Mouse (Mus musculus): ENCODE data around the gene Snrnp35. TPM values are rescaled to one million over a fixed set of nuclear protein-coding genes. Genes with fewer than 3 reads are reported as not detected.
"Not testable (repeated sequence)": the region's sequence is repeated elsewhere in the genome, so short reads cannot be mapped to it uniquely, and the experiment has no call there.

Snrnp35 gene
- polyA plus RNA-seq, 1 experiment = 4.8 TPM

GRCm38 (mm10) chr5:124445621-124446293, 37.2 kb upstream of the Snrnp35 start:
- Histone ChIP-seq H3K4me1 (ENCODE audit: control insufficient read depth, insufficient read depth, low read length) (peaks cover 19% of the 10 kb centered on the region), H3K4me3 (replicated peaks; ENCODE audit: extremely low read depth, low read depth, low read length) (peak overlapping the region; percentile 67)
- DNase-seq = peak; percentile 57
- 4% methylated on average over 65 of the region's 77 CpGs for WGBS
- TF ChIP-seq POLR2A (IDR thresholded peaks at IDR 0.05; ENCODE audit: borderline replicate concordance, extremely low read depth, low read depth, low read length) (no peak), CTCF (IDR thresholded peaks at IDR 0.05; ENCODE audit: insufficient read depth, low read length) (no peak)

- TF ChIP-seq POLR2A (IDR thresholded peaks at IDR 0.05; ENCODE audit: borderline replicate concordance, extremely low read depth, low read depth, low read length) = peak; percentile 30; the same call in 1 of the 2 replicates
- no peak for TF ChIP-seq CTCF (IDR thresholded peaks at IDR 0.05; ENCODE audit: insufficient read depth, low read length)
- 5% methylated on average over 15 of the region's 15 CpGs for WGBS
- H3K4me3 ChIP-seq (replicated peaks; ENCODE audit: extremely low read depth, low read depth, low read length) = peak overlapping the region; percentile 67
- peaks cover 19% of the 10 kb centered on the region for H3K4me1 ChIP-seq (ENCODE audit: control insufficient read depth, insufficient read depth, low read length)
- peak; percentile 71 for DNase-seq
Measured at GRCm38 (mm10) chr5:124446301-124446881, 36.5 kb upstream of the Snrnp35 start.

- 67% methylated on average over 6 of the region's 6 CpGs for WGBS
- peaks cover 18% of the 10 kb centered on the region for H3K4me1 ChIP-seq (ENCODE audit: control insufficient read depth, insufficient read depth, low read length)
- TF ChIP-seq CTCF (IDR thresholded peaks at IDR 0.05; ENCODE audit: insufficient read depth, low read length) (no peak), POLR2A (IDR thresholded peaks at IDR 0.05; ENCODE audit: borderline replicate concordance, extremely low read depth, low read depth, low read length) (no peak)
- DNase-seq = no peak
- H3K4me3 ChIP-seq (replicated peaks; ENCODE audit: extremely low read depth, low read depth, low read length) = no peak overlapping the region
Measured at GRCm38 (mm10) chr5:124449494-124449893, 33.4 kb upstream of the Snrnp35 start.

GRCm38 (mm10) chr5:124450051-124450450, 32.9 kb upstream of the Snrnp35 start:
- WGBS = 76% methylated on average over 7 of the region's 7 CpGs
- Histone ChIP-seq H3K4me3 (replicated peaks; ENCODE audit: extremely low read depth, low read depth, low read length) (no peak overlapping the region), H3K4me1 (ENCODE audit: control insufficient read depth, insufficient read depth, low read length) (peaks cover 14% of the 10 kb centered on the region)
- no peak for TF ChIP-seq POLR2A (IDR thresholded peaks at IDR 0.05; ENCODE audit: borderline replicate concordance, extremely low read depth, low read depth, low read length)
- no peak for TF ChIP-seq CTCF (IDR thresholded peaks at IDR 0.05; ENCODE audit: insufficient read depth, low read length)
- DNase-seq = no peak

GRCm38 (mm10) chr5:124450641-124451340, 32.1 kb upstream of the Snrnp35 start:
- WGBS = 73% methylated on average over 16 of the region's 16 CpGs
- Histone ChIP-seq H3K4me1 (ENCODE audit: control insufficient read depth, insufficient read depth, low read length) (peaks cover 14% of the 10 kb centered on the region), H3K4me3 (replicated peaks; ENCODE audit: extremely low read depth, low read depth, low read length) (no peak overlapping the region)
- no peak for TF ChIP-seq POLR2A (IDR thresholded peaks at IDR 0.05; ENCODE audit: borderline replicate concordance, extremely low read depth, low read depth, low read length)
- DNase-seq = no peak

- TF ChIP-seq POLR2A (IDR thresholded peaks at IDR 0.05; ENCODE audit: borderline replicate concordance, extremely low read depth, low read depth, low read length) (no peak), CTCF (IDR thresholded peaks at IDR 0.05; ENCODE audit: insufficient read depth, low read length) (no peak)
- no peaks in the 10 kb centered on the region for H3K4me1 ChIP-seq (ENCODE audit: control insufficient read depth, insufficient read depth, low read length)
- H3K4me3 ChIP-seq (replicated peaks; ENCODE audit: extremely low read depth, low read depth, low read length) = no peak overlapping the region
- 74% methylated on average over 15 of the region's 15 CpGs for WGBS
- DNase-seq = no peak
Measured at GRCm38 (mm10) chr5:124452494-124453228, 30.3 kb upstream of the Snrnp35 start.

- WGBS = 78% methylated on average over 13 of the region's 13 CpGs
- Histone ChIP-seq H3K4me3 (replicated peaks; ENCODE audit: extremely low read depth, low read depth, low read length) (no peak overlapping the region), H3K4me1 (ENCODE audit: control insufficient read depth, insufficient read depth, low read length) (no peaks in the 10 kb centered on the region)
- no peak for DNase-seq
- TF ChIP-seq CTCF (IDR thresholded peaks at IDR 0.05; ENCODE audit: insufficient read depth, low read length) (no peak), POLR2A (IDR thresholded peaks at IDR 0.05; ENCODE audit: borderline replicate concordance, extremely low read depth, low read depth, low read length) (no peak)
Measured at GRCm38 (mm10) chr5:124453339-124454081, 29.4 kb upstream of the Snrnp35 start.

GRCm38 (mm10) chr5:124454082-124454419, 28.9 kb upstream of the Snrnp35 start:
- no peak for DNase-seq
- H3K4me1 ChIP-seq (ENCODE audit: control insufficient read depth, insufficient read depth, low read length) = no peaks in the 10 kb centered on the region
- 66% methylated on average over 1 of the region's 1 CpGs for WGBS
- TF ChIP-seq CTCF (IDR thresholded peaks at IDR 0.05; ENCODE audit: insufficient read depth, low read length) (no peak), POLR2A (IDR thresholded peaks at IDR 0.05; ENCODE audit: borderline replicate concordance, extremely low read depth, low read depth, low read length) (no peak)
- no peak overlapping the region for H3K4me3 ChIP-seq (replicated peaks; ENCODE audit: extremely low read depth, low read depth, low read length)

GRCm38 (mm10) chr5:124456762-124457161, 26.2 kb upstream of the Snrnp35 start:
- TF ChIP-seq POLR2A (IDR thresholded peaks at IDR 0.05; ENCODE audit: borderline replicate concordance, extremely low read depth, low read depth, low read length) (no peak), CTCF (IDR thresholded peaks at IDR 0.05; ENCODE audit: insufficient read depth, low read length) (no peak)
- WGBS = 92% methylated on average over 6 of the region's 6 CpGs
- H3K4me1 ChIP-seq (ENCODE audit: control insufficient read depth, insufficient read depth, low read length) = no peaks in the 10 kb centered on the region
- DNase-seq = no peak
- H3K4me3 ChIP-seq (replicated peaks; ENCODE audit: extremely low read depth, low read depth, low read length) = no peak overlapping the region

- DNase-seq; H3K4me3 ChIP-seq (replicated peaks; ENCODE audit: extremely low read depth, low read depth, low read length); H3K4me1 ChIP-seq (ENCODE audit: control insufficient read depth, insufficient read depth, low read length): not testable (repeated sequence)
- WGBS = 89% methylated on average over 14 of the region's 14 CpGs
Measured at GRCm38 (mm10) chr5:124460922-124461321, 22.0 kb upstream of the Snrnp35 start.
